Mouse (Mus musculus) heart, postnatal 4 days (tissue): ENCODE results near the gene Aldh3a1. TPM values are rescaled to one million over a fixed set of nuclear protein-coding genes. Genes with fewer than 3 reads are reported as not detected.
"Not testable (repeated sequence)": the region's sequence is repeated elsewhere in the genome, so short reads cannot be mapped to it uniquely, and the experiment has no call there.

Experiments used
- DNase-seq: peaks from one replicate; pipeline ENCODE4 v3.0.0; 2021
- total RNA-seq, 2 experiments: library from RNA; stranded (reverse); gene quantifications; 2 replicates each; pipeline ENCODE4 v1.2.3; 2021

Gene Aldh3a1
- under 1 TPM; 0.29 to 0.31 TPM for total RNA-seq

DNA sequence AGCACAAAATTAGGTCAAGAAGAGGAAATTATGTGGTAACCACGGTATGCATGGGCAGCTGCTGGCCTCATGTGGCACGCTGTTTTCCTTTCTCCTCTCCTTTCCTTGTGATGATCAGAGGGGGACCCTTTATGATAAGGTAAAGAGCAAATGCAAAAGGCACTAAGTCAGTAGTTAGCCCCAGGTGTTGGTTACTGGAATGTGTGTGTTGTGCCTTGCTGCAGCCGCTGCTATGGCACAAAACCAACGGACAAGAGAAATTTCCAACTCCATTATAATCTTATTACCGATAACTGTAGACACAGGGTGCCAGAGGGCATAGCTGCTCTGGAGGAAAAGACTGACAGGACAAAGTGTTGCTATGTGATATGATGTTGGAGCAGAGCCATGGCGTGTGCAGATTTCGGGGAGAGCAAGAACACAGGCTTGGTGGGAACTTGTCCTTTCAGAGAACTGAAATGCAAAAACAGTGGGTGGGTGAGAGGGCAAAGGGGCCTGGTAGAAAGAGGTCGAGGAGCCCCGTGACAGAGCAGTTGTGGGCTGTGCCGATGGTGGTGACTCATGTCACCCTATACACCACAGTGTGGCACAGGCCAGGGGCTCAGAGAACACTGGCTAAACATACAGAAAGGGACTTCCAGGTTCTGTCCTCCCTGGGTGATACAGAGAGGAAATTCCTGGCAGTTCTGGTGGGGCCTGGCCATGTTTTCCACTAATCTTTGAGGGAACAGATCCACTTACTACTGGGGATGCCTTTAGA, at the start of gene Aldh3a1:
Aldh3a1 (plus strand) TSS at position 51 of the 760 bp plus-strand sequence.
- DNase-seq, result peak; percentile 33

DNA sequence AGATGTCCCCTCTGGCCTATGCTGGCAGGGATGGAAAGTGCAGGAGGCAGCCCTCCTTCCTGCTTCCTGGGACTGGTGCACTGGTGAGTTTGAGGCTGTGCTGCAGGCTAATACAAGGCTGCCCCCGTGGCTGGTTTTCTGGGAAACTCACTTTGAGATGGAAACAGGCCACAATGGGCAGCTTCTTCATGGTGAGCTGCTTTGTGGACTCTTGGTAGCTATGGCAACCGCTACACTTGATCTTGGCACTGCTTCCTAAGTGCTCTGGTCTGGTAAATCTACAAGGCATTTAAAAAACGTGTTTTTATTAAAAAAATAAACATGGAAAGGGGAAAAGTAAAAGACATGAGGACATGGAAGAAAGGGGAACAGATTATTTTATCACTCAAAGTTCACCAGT, 49.2 kb upstream of the Aldh3a1 start:
- no peak for DNase-seq

DNA sequence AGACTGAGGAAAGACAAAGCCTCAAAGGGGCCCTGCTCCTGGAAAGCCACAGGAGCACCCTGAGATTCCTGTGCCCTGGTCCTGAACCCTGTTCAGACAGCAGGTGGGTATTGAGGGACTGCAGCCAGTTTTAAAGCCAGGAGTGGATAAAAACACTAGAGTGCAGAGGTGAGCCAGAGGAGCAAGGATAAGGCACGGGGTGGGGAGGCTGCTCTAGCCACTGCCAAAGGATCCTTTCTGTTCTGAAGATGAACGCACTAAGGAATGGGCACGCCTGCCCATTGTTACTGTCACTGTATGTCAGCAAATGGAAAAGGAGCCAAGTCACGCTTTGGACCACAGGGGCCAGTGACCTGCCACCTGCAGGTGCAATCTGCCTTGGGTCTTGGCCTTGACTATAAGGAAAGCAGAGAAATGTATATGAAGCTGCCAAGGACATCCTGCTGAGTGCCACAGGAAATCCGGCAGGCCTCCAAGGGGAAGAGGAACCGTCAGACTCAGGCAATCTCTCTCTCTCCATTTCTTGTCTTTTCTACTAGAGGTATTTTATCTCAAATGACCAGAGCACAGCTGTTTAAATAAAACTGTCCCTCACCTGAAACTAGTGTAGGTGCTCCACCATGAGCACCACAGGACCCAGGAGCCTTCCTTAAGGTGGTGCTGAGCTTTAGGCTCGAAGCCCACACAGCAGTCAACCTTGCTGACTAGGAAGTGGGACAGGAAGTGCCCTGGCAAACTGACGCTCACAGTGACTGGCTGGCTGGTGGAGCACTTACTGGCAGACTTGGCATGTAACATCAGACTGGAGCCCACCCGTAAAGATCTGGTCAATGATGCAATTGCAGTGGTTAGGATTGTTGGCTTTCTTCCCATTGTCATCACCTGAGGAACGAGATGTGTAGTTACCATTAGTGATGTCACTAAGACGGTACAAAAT, 47.3 kb upstream of the Aldh3a1 start:
- DNase-seq, result no peak

DNA sequence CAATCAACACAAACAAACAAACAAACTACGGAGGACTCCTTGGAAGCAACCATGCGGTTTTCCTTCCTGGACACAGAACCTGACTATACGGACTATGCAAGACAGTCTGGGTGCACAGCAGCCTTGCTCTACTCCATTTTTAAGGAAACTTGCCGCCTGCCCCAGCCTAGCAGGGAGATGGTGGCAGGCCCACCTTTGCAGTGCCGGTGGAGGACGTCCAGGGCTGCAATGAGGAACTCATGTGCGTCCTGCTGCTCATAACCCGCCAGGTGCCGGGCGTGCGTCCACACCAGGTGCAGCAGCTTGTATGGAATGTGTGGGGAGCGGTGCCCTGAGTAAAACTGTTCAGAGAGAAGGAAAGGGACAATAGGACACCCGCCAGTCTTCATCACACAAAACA, 46.2 kb upstream of the Aldh3a1 start:
- DNase-seq, result no peak

DNA sequence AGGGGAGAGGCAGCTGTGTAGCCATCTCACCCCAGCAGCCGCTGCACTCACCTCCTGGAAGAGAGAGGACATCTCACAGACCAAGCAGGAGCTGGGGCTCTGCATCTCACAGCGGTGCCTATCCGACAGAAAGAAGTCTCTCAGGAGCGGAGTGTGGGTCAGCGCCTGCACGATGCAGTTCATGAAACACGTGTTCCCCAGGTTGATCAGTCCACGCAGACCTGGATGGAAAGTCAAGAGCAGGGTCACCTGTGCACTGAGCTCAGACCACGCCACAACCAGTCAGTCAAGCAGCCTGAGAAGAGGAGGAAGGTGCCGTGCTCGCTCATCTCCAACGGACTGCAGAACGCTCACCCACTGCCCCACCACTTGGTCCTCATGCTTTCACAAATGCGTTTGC, 44.6 kb upstream of the Aldh3a1 start:
- no peak for DNase-seq

- DNase-seq, result no peak
Observed at GRCm38 (mm10) chr11:61163341-61163740, 44.0 kb upstream of the Aldh3a1 start.

DNA sequence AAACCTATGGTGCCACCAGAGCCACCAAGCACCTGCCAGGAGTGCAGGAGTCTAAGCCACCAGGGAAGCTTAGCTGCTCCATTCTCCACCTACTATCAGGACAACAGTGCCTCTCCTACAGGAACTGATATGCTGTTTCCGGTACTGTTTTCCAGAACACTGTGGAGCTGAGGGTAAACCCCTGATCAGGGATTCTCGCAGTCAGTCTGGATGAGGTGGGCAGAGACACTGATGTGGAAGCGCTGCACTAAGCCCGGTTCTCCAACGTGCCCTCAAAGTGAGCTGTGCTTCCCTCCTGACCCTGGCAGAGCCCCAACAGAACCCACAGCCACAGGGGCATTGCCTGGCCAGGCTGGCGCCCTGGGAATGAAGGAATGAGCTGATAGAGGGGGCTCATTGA, 43.0 kb upstream of the Aldh3a1 start:
- no peak for DNase-seq

GRCm38 (mm10) chr11:61164881-61165280, 42.5 kb upstream of the Aldh3a1 start:
- no peak for DNase-seq

GRCm38 (mm10) chr11:61170184-61170583, 37.2 kb upstream of the Aldh3a1 start:
- DNase-seq, result no peak

GRCm38 (mm10) chr11:61173477-61173876, 33.9 kb upstream of the Aldh3a1 start:
- DNase-seq, result not testable (repeated sequence)

- DNase-seq, result peak; percentile 75
Observed at GRCm38 (mm10) chr11:61174291-61174820, 33.0 kb upstream of the Aldh3a1 start.

DNA sequence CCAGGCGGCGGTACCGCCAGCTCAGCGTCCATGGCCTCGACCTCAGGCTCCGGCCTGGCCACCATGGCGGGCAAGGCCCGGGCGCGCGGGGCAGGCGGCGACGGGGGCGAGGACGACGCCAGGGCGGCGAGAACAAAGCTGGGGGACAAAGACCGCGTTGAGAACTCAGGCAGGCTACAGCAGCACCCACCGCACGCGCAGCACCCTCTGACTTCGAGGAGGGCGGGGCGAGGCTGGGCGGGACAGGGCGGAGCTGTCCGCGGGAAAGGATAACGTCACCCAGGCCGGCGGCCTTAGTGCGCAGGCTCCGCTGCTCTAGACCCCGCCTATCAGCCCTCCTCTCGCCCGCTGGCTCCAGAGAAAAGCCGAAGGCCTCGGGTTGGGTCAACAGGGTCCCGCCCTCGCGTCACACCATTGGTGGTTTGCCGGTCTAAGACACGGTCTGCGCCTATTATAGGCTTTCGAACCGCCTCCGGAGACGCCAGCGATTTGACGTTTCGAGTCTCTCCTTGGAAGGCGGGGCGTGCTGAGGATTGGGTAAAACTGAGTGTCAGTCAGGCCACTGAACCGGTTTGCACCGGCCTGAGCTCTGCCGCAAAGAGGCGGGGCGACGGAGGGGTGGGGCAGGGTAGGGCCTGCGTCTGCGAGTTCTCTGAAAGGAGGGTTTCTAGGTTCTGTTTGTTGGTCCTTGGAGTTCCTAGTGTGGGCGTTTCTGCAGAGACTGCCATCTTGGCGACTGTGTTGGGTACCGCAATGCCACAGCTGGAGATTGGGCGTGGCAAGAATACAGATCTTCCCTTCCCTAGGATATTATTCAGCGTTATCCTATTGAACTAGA, 32.3 kb upstream of the Aldh3a1 start, which contains the start of gene Usp22:
Usp22 (minus strand) TSS at position 235 of the 838 bp plus-strand sequence.
- DNase-seq, result peak; percentile 99

GRCm38 (mm10) chr11:61175778-61176177, 31.6 kb upstream of the Aldh3a1 start:
- DNase-seq, result no peak

DNA sequence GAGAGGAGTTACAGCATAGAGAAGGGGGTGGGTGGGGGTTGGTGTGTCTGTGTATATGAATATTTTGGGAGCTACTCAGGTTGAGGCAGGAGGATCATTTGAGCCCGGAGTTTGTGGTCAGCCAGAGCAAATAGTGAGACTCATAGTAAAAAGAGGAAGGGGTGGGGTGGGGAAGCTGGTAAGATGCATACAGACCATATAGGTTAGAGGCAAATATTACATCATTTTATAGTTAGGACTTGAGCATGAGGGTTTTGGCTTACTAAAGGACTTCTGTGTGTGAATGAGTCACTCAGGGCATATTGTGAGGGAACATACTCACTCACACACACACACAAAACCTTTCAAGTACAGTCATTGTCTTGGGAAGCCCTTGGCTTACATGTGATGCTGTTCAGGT, 31.0 kb upstream of the Aldh3a1 start:
- DNase-seq, result no peak

DNA sequence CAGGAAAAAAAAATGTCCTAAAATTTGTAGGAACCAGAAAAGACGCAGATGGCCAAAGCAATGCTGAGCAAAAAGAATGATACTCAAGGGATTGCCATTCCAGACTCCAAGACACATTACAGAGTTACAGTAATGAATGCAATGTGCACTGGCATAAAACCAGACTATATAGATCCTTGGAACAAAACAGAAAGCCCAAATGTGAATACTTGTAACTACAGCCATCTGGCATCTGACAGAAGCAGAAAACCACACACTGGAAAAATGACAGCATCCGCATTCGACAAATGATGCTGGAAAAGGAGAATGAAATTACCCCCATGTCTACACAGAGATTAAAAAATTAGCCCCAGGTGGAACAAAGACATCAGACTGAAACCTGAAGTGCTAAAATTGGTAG, 27.0 kb upstream of the Aldh3a1 start:
- DNase-seq, result no peak

DNA sequence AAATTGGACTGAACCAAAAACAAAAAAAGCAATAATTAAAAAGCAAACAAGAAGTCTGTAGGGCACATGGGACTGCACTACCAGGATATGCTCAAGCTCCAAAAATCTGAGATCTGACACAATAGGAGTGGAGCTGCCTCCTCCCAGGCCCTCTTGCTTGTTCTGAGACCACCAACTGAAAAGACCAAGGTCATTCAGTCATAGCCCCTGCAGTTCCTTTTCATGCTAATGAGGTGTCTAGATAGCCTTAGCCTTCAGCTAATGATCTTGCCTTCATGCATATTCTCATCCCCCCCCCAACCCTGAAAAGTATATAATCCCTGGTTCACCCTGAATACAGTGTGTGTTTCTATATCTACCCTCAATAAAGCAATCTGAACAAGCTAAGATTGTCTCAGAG, 25.7 kb upstream of the Aldh3a1 start:
- DNase-seq, result no peak

GRCm38 (mm10) chr11:61183820-61184219, 23.5 kb upstream of the Aldh3a1 start:
- DNase-seq, result no peak

GRCm38 (mm10) chr11:61190776-61191175, 16.6 kb upstream of the Aldh3a1 start:
- no peak for DNase-seq

DNA sequence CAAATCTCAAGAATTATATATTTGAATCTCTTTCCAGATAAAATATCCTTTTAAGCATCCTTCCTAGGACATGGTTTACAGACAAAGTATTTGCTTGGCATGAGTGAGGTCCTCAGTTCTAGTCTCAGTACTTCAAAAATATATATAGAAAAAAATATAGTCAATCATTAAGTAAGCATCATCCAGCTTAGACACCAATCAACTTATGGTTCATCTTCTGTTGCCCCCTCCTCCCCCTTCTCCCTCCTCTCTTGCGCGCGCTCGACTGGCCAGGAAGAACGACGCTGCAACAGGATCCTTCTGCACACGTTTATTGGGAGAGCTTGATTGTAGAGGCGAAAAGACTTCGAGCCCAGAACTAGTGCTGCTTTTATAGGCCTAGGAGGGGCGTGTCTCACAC, 15.2 kb upstream of the Aldh3a1 start:
- DNase-seq, result not testable (repeated sequence)

DNA sequence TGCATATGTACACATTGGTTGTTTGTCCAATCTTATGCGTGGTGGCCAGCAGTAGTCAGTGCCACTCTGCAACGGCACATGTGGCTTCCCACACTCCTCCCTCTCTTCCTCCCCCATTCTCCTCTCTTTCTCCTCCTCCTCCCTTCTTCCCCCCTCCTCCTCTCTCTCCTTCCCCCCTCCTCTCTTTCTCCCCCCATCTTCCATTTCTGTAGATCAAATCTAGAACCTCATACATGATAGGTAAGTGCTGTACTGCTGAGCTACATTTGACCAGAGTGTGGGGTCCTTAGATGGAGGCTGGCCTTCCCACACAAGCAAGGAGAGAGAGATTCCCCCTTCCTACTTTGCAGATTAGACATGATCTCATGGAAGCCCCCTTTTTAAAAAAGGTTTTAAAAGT, 14.6 kb upstream of the Aldh3a1 start:
- DNase-seq, result no peak

- peak; percentile 91 for DNase-seq
Observed at GRCm38 (mm10) chr11:61193392-61193791, 13.9 kb upstream of the Aldh3a1 start.
